8 mouse cellular contexts compared by ENCODE assay signal in the genomic region with DNA sequence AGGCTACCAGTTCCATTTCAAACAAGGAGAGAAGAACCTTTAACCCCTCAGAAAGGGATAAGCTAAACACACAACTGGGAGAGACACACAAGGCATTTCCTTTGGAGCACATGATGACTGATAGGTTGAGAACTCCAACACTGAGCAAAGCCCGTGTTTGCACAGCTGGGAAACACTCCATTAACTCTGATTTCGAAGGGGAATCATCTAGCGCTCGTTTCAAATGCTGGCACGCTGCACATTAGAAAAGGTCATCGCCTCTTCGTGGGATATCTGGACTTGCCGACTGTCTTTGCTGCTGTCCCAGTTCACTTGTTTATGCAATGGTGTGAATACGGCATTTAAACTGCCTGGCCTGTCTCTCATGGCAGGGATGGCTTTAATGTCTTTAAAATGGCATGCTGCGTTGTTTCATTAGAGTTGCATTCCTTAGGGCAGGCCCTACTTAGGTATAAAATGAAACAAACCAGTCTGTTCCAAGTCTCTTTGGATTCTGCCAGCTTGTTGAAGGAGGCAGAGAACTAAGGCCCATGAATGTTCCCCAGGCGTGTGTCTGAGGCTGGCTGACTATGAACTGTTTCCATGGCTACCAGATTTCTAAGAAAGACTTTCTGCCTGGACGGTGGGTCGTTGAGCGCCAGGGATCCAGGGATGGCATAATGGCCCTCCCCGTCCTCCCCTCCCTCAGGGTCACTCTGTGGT.
DNase-seq lines count a peak whose midpoint lies in the region; ATAC-seq and TF ChIP-seq lines count a peak whose summit lies in the region.

No protein-coding gene starts in this region.

- H3K4me2 ChIP-seq in heart, postnatal 0 days (ENCODE audit: low read depth, low read length), result 0 out of 2 replicates have a peak overlapping the region, but pooled peaks have one; percentile 9
- H3K4me2 ChIP-seq in limb, embryonic 14.5 days (replicated peaks; ENCODE audit: low read depth, low read length, severe bottlenecking), result no peak overlapping the region
- H3K4me2 ChIP-seq in intestine, embryonic 16.5 days (ENCODE audit: low read depth, low read length), result no peak overlapping the region

- no peaks in the 10 kb centered on the region for H3K9me3 ChIP-seq in heart, postnatal 0 days (replicated peaks; ENCODE audit: control insufficient read depth, low read length)
- no peaks in the 10 kb centered on the region for H3K9me3 ChIP-seq in limb, embryonic 14.5 days (ENCODE audit: control insufficient read depth, low read length)
- H3K9me3 ChIP-seq in intestine, embryonic 16.5 days (ENCODE audit: control insufficient read depth, low read length), result no peaks in the 10 kb centered on the region

- H3K4me1 ChIP-seq in heart, postnatal 0 days (ENCODE audit: control insufficient read depth, insufficient read depth), result no peaks in the 10 kb centered on the region
- peaks cover 4% of the 10 kb centered on the region; the same call in 1 of the 2 replicates for H3K4me1 ChIP-seq in limb, embryonic 14.5 days (ENCODE audit: control insufficient read depth, insufficient read depth, low read length)
- no peaks in the 10 kb centered on the region for H3K4me1 ChIP-seq in intestine, embryonic 16.5 days (ENCODE audit: control insufficient read depth, insufficient read depth, low read length)

- H3K4me3 ChIP-seq in heart, postnatal 0 days (ENCODE audit: low read depth, low read length), result no peak overlapping the region
- no peak overlapping the region for H3K4me3 ChIP-seq in limb, embryonic 14.5 days (replicated peaks; ENCODE audit: low read length)
- no peak overlapping the region for H3K4me3 ChIP-seq in intestine, embryonic 16.5 days (ENCODE audit: low read length)

- TF ChIP-seq EP300 in heart, postnatal 0 days (IDR thresholded peaks at IDR 0.05; ENCODE audit: low read depth), result no peak

- H3K36me3 ChIP-seq in heart, postnatal 0 days (replicated peaks; ENCODE audit: control insufficient read depth, insufficient read depth, low read length), result no peaks in the 10 kb centered on the region
- no peaks in the 10 kb centered on the region for H3K36me3 ChIP-seq in limb, embryonic 14.5 days (ENCODE audit: control insufficient read depth, insufficient read depth, low read length)
- no peaks in the 10 kb centered on the region for H3K36me3 ChIP-seq in intestine, embryonic 16.5 days (ENCODE audit: control insufficient read depth, insufficient read depth, low read length)

- DNase-seq in Muller cell, postnatal 12 days (ENCODE audit: inconsistent ontology term), result peak; percentile 50
- peak; percentile 50 for DNase-seq in brain, embryonic 18.5 days (ENCODE audit: low read depth, low spot score)
- peak; percentile 10 for DNase-seq in heart, postnatal 0 days (ENCODE audit: low spot score)
- peak; percentile 6 for DNase-seq in limb, embryonic 14.5 days (ENCODE audit: low spot score)
- peak; percentile 63 for DNase-seq in retina, postnatal 1 day
- no peak for DNase-seq in cerebellum, adult 8-10 months
- no peak for DNase-seq in spleen, adult 12 weeks (ENCODE audit: low spot score)

- no peak overlapping the region for H3K9ac ChIP-seq in heart, postnatal 0 days (replicated peaks; ENCODE audit: low read depth, low read length)
- no peak overlapping the region for H3K9ac ChIP-seq in limb, embryonic 14.5 days (ENCODE audit: low read depth, low read length, severe bottlenecking)
- H3K9ac ChIP-seq in intestine, embryonic 16.5 days (ENCODE audit: low read depth, low read length), result no peak overlapping the region

- no peak for TF ChIP-seq POLR2A in limb, embryonic 14.5 days (IDR thresholded peaks at IDR 0.05; ENCODE audit: borderline replicate concordance, extremely low read depth, insufficient read depth, insufficient read length)

- TF ChIP-seq CTCF in heart, postnatal 0 days (IDR thresholded peaks at IDR 0.05; ENCODE audit: low read depth), result no peak

- ATAC-seq in heart, postnatal 0 days (ENCODE audit: insufficient read depth, low read depth), result 0 out of 2 replicates have a peak, but pooled peaks have one; percentile 30
- ATAC-seq in limb, embryonic 14.5 days (ENCODE audit: low FRiP score, low read depth), result no peak
- no peak for ATAC-seq in intestine, embryonic 16.5 days

- H3K27me3 ChIP-seq in heart, postnatal 0 days (ENCODE audit: control insufficient read depth, insufficient read depth, low read length), result no peaks in the 10 kb centered on the region
- no peaks in the 10 kb centered on the region for H3K27me3 ChIP-seq in limb, embryonic 14.5 days (ENCODE audit: control insufficient read depth, insufficient read depth, low read length)
- H3K27me3 ChIP-seq in intestine, embryonic 16.5 days (replicated peaks; ENCODE audit: control insufficient read depth, insufficient read depth, low read length), result no peaks in the 10 kb centered on the region

- H3K27ac ChIP-seq in heart, postnatal 0 days (ENCODE audit: low read depth), result no peak overlapping the region
- no peak overlapping the region for H3K27ac ChIP-seq in limb, embryonic 14.5 days (replicated peaks; ENCODE audit: low read depth, low read length)
- no peak overlapping the region for H3K27ac ChIP-seq in intestine, embryonic 16.5 days (ENCODE audit: low read length)

- 45% methylated on average over 15 of the region's 15 CpGs for WGBS in heart, postnatal 0 days
- WGBS in limb, embryonic 14.5 days, result 45% methylated on average over 15 of the region's 15 CpGs
- 35% methylated on average over 15 of the region's 15 CpGs for WGBS in intestine, embryonic 16.5 days

Comparison
In these comparisons a context has a peak if more than half of its experiments do, and no peak if none do; other contexts are left out.
1. DNase-seq: peak in Muller cell, postnatal 12 days (single experiment), brain, embryonic 18.5 days (single experiment), heart, postnatal 0 days (single experiment), limb, embryonic 14.5 days (single experiment) and retina, postnatal 1 day (single experiment); none in cerebellum, adult 8-10 months (single experiment) and spleen, adult 12 weeks (single experiment).